Mouse (Mus musculus) bone marrow macrophage, adult 2 months (primary cell): ENCODE results near the gene Nell1.

Experiments used
- CTCF ChIP-seq: IDR thresholded peaks from 2 replicates; pipeline ENCODE4 v1.5.1; 2012; ENCODE audit warnings: low read depth, mild to moderate bottlenecking, low read length, moderate library complexity
- POLR2A ChIP-seq: IDR thresholded peaks from 2 replicates; pipeline ENCODE4 v1.6.1; 2012; ENCODE audit warnings: mild to moderate bottlenecking, low read depth, low read length, borderline replicate concordance

GRCm38 (mm10) chr7:50338757-50339156, 364.1 kb downstream of the Nell1 start:
- no peak for TF ChIP-seq CTCF
- no peak for TF ChIP-seq POLR2A
